Comparison of ENCODE assay signal across 11 mouse cellular contexts in the genomic region with DNA sequence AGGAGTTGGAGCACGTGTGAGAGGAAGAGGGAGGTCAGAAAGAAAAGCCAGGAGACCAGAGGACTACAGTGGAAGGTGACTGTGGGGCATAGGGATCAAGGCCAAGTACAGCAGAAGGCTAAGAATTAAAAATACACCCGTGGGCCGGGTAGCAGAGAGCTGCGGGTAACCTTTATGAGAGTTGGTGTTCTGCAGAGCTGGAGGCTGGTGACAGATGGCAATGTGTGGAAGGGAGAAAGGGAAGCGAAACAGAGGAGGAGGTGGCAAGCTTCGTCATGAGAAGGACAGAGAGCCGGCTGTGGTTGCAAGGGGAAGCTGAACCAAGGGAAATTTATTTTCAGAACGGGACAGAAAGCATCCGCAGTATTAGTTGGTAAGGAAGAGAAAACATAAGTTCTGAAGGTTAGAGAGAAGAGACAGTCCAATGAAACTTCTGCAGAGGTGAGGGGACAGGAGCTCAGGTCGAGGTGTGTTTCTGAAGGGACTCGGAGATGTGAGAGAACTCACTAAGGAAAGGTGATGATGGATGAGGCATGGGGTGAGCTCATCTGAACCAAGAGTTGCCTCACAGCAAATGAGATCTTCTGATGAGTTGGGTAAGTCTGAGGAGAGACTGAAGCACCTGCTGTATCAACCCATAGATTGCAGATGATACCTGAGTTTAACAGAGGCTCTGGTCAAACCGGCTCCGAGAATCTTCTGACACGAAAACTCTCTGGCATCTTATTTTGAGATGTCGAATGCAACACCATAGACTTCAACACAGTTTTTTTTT.
DNase-seq lines count a peak whose midpoint lies in the region; ATAC-seq and TF ChIP-seq lines count a peak whose summit lies in the region.
"Had no signal": no experiment of that assay in that cellular context is flagged by ENCODE, and none has a peak within 500 bp of the region (broad histone marks: within the 10 kb centered on the region; RNA-seq: fewer than 3 reads in every experiment).

No protein-coding gene starts in this region.

- TF ChIP-seq POLR2A in kidney, adult 2 months (IDR thresholded peaks at IDR 0.05; ENCODE audit: low read depth, low read length), result no peak

- no peaks in the 10 kb centered on the region for H3K27me3 ChIP-seq in kidney, adult 2 months (replicated peaks; ENCODE audit: control insufficient read depth, insufficient read depth, low read length)
- H3K27me3 ChIP-seq in midbrain, embryonic 13.5 days, result no peaks in the 10 kb centered on the region
- H3K27me3 ChIP-seq: liver, embryonic 13.5 days had no signal

- H3K4me3 ChIP-seq in kidney, adult 2 months (ENCODE audit: insufficient read depth, low read depth, low read length), result no peak overlapping the region
- H3K4me3 ChIP-seq in midbrain, embryonic 13.5 days (replicated peaks), result no peak overlapping the region
- H3K4me3 ChIP-seq: liver, embryonic 13.5 days; myocyte had no signal

- H3K9ac ChIP-seq in midbrain, embryonic 13.5 days (replicated peaks), result no peak overlapping the region
- H3K9ac ChIP-seq: liver, embryonic 13.5 days had no signal

- no peak for ATAC-seq in midbrain, embryonic 13.5 days

- WGBS in kidney, adult 2 months, result 82% methylated on average over 15 of the region's 15 CpGs
- WGBS in midbrain, embryonic 13.5 days, result 92% methylated on average over 15 of the region's 15 CpGs

- H3K4me2 ChIP-seq in midbrain, embryonic 13.5 days (replicated peaks), result no peak overlapping the region
- H3K4me2 ChIP-seq: liver, embryonic 13.5 days had no signal

- DNase-seq in kidney, adult 2 months, result peak; percentile 17
- no peak for DNase-seq in kidney, postnatal 36 days
- DNase-seq in cerebellum, adult 9-11 months, result peak; percentile 83
- peak; percentile 96 for DNase-seq in layer of hippocampus, adult 9-11 months
- peak; percentile 51 to 57 for DNase-seq in monocyte, adult 2 months (ENCODE audit: low read depth in 1 of 2, low spot score in 2 of 2)
- no peak for DNase-seq in testis, postnatal 14 days (ENCODE audit: low spot score)
- no peak for DNase-seq in adrenal gland, postnatal 25 days
- DNase-seq: gastrocnemius, postnatal 10 days; liver, embryonic 13.5 days had no signal

- no peak for TF ChIP-seq CTCF in kidney, adult 2 months (conservative IDR thresholded peaks at IDR 0.05; ENCODE audit: insufficient read depth, insufficient read length, low read depth, low read length)

- H3K4me1 ChIP-seq in kidney, adult 2 months (ENCODE audit: control insufficient read depth, insufficient read depth, low read length), result no peaks in the 10 kb centered on the region
- H3K4me1 ChIP-seq in midbrain, embryonic 13.5 days (replicated peaks), result no peaks in the 10 kb centered on the region; the same call in 1 of the 2 replicates
- H3K4me1 ChIP-seq: liver, embryonic 13.5 days had no signal

- H3K9me3 ChIP-seq in midbrain, embryonic 13.5 days, result peaks cover 12% of the 10 kb centered on the region
- H3K9me3 ChIP-seq: liver, embryonic 13.5 days had no signal

- no peaks in the 10 kb centered on the region for H3K36me3 ChIP-seq in kidney, adult 2 months (ENCODE audit: control insufficient read depth, insufficient read depth, low read length)
- no peaks in the 10 kb centered on the region for H3K36me3 ChIP-seq in midbrain, embryonic 13.5 days
- H3K36me3 ChIP-seq: liver, embryonic 13.5 days had no signal

- H3K27ac ChIP-seq in kidney, adult 2 months (ENCODE audit: insufficient read depth, low read depth, low read length), result no peak overlapping the region
- no peak overlapping the region for H3K27ac ChIP-seq in midbrain, embryonic 13.5 days
- H3K27ac ChIP-seq: liver, embryonic 13.5 days had no signal

Comparison
In these comparisons a context has a peak if more than half of its experiments do, and no peak if none do; other contexts are left out.
1. DNase-seq: peak in kidney, adult 2 months (single experiment), cerebellum, adult 9-11 months (single experiment), layer of hippocampus, adult 9-11 months (single experiment) and monocyte, adult 2 months (2 of 2); none in kidney, postnatal 36 days (0 of 2), testis, postnatal 14 days (single experiment) and adrenal gland, postnatal 25 days (single experiment).